Mouse (Mus musculus) urinary bladder, adult 18-20 months (tissue): ENCODE results near the gene Itga4.

Source experiments
- DNase-seq, 2 experiments: peaks; one replicate each; pipeline ENCODE4 v3.0.0; 2022; ENCODE audit warnings: low spot score in 2 of 2, mixed read lengths in 2 of 2

The Itga4 gene

DNA sequence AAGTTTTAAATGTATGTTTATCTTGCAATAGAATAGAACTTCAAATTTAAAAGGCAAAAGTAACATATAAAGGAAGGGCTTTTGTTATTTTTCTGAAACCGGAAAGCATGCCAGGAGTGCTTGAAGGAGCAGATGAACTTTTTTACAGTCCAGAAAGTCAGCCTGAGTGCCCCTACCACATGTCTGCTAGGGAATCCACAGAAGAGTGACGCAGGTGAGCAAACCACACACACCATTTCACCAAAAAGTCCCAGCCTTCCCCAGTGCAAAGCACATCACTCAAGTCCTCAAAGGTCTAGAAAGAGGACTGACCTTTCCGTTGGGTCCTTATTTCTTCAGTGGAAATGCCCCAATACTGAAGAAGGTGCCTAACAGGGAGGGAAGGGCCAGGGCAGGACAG is 11.3 kb downstream of the Itga4 start:
- no peak for DNase-seq

DNA sequence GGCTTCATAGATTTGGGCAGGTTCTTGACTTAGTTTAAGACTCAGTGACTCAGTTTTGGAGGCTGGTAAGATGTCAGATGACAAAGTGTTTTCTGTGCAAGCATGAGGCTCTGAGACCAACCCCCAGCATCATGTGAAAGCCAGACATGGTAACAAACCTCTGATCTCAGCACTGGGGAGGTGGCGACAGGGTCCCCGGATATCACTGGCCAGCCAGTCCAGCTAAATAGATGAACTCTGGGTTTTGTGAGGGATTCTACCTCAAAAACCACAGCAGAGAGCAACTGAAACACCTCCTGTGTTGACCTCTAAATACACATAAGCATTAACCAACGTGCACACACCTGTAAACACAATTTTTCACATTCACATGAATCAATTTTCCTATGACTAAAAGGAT is 12.0 kb downstream of the Itga4 start:
- DNase-seq = no peak

GRCm38 (mm10) chr2:79268863-79269262 is 13.6 kb downstream of the Itga4 start:
- DNase-seq = no peak

DNA sequence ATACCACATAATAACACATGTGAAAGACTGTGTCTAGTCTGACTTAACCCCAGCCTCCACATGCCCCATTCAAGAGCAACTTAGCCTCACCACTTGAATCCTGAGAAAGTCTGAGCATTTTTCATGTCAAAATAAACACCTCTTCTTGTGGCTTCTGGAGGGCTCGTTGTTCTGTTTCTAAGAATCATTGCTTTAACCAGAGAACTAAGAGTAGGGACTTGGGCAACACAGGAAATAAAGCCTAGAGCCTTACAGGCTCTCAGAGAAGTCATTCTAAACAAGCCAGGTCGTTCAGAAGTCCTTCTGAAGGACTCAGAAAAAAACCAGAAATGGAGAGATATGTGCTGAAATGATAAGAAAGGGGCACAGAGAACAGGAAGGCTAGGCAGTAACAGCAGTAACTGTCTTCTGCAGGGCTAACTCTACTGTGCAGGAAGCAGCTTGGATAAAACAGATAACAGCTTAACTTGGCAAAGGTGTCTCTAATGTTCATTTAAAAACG is 14.9 kb downstream of the Itga4 start:
- no peak for DNase-seq

- no peak for DNase-seq
Measured at GRCm38 (mm10) chr2:79271838-79272237, 16.6 kb downstream of the Itga4 start.

DNA sequence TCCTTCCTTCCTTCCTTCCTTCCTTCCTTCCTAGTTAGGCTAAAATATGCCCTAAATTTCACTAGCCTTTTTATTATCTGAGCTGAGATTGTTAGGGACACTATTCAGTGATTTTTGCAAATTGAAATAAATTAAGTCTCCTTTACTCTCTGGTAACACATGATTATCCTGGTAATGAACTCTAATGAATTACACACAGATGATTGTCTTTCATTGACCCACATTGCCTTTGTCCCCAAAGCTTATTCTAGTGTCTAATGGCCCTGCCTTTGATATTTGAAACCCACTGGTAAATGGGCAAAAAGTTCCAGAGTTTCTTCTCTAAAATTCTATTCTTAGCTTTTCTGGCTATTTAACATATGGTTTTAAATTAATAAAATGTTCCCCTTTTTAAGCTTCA is 23.4 kb downstream of the Itga4 start:
- no peak for DNase-seq

- DNase-seq = no peak
Measured at GRCm38 (mm10) chr2:79284206-79284605, 29.0 kb downstream of the Itga4 start.

DNA sequence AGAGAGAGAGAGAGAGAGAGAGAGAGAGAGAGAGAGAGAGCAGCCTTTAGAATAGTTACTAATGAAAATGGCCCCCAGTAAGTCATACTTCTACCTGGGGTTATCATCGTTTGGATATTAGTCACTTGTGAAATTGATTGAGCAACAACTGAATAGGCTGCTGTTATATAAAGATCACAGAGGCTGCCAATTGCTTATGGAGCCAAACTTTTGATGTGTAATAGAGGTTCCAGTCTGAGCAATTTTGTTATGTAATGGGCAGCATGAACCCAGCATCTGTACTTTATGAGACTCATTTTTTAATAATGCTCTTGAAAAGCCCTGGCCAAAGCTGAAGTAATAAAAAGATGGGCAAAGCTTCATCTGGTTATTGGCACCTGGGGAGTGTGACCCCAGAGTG is 34.9 kb downstream of the Itga4 start:
- no peak for DNase-seq

DNA sequence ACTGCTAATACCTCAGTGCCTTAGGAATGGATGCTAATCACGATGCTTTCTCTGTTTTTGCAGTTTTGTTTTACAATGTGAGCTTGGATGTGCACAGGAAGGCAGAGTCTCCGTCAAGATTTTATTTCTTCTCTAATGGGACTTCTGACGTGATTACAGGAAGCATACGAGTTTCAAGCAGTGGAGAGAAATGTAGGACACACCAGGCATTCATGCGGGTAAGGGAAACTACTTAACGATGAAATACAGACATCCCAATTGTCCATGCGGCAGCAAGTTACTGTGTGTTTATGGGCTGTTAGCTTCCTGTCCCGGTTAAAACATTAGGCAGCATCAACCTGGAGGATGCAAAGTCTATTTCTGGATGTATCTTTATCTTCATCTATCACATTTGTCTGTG is 36.7 kb downstream of the Itga4 start:
- DNase-seq = no peak

GRCm38 (mm10) chr2:79292431-79292830 is 37.2 kb downstream of the Itga4 start:
- no peak for DNase-seq

DNA sequence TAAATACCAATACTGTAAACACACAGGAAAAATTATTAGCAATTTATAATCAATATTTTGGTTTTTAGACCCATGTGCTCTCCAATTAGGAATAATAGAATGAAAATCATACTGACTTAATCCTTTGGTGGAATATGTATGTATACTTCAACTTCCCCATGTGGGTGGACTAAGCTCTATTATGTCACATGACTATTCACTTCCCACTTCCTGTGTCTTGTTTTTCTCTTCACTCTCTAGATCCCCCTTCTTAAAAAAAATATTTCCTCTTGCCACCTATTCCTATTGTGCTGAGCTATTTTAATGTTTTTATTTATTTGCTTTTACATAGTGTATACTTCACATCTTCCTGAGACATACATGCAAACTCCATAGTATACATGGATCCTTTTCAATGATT is 47.2 kb downstream of the Itga4 start:
- no peak for DNase-seq

- DNase-seq = no peak
Measured at GRCm38 (mm10) chr2:79307549-79307948, 52.3 kb downstream of the Itga4 start.

DNA sequence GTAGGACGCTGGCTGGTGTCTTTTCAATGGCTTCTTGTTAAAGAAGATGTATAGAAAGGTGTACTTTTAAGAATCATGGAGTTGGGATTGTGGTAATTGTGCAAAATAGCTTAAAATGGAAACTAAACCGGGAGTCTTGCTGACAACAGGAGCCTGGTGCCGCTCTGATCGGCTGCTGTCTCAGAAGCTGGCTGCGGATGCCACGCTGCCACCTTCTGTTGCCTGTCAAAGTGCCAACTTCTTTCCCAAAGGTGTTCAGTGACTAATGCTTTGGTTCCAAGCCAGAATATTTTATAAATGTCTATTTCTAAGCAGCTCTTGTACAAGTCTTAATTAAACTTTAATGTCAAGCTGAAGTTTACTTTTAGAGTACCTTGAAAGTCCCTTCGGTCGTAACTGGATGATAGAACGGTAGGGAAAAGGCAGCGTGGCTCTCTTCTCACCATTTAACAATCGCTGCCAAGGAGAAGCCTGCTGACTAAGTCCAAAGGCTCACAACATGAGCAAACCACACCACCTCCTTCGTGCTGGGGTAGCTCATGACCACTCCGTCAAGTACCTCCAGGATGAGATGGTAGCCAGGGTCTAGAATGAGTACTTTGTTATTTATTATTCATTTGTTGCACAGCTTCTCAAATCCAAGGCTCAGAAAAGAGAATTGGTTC is 54.4 kb downstream of the Itga4 start:
- no peak for DNase-seq

GRCm38 (mm10) chr2:79312499-79312898 is 57.3 kb downstream of the Itga4 start:
- no peak for DNase-seq

DNA sequence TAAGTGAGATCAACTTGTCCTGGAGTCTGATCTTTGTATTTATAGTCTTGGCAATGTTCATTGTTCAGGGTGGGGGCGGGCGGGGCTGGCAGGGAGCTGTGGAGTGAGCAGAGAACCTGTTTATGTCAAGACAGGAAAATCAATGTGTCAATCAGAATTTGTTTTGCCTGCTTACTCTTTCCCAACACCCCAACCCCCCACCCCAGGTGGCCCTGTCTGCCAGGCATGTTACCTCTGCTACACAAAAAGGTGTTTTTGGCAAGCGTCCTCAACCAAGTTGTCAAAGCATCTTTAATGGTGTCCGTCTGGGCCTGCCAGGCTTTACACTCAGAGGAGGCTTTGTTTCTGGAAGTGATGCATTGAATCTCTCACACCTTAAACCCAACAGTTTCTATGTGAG is 59.9 kb downstream of the Itga4 start:
- DNase-seq = no peak

- no peak for DNase-seq
Measured at GRCm38 (mm10) chr2:79316182-79316880, 61.1 kb downstream of the Itga4 start.

GRCm38 (mm10) chr2:79328079-79328478 is 72.9 kb downstream of the Itga4 start:
- DNase-seq = no peak

- DNase-seq = no peak
Measured at GRCm38 (mm10) chr2:79334661-79335060, 79.4 kb downstream of the Itga4 start.

DNA sequence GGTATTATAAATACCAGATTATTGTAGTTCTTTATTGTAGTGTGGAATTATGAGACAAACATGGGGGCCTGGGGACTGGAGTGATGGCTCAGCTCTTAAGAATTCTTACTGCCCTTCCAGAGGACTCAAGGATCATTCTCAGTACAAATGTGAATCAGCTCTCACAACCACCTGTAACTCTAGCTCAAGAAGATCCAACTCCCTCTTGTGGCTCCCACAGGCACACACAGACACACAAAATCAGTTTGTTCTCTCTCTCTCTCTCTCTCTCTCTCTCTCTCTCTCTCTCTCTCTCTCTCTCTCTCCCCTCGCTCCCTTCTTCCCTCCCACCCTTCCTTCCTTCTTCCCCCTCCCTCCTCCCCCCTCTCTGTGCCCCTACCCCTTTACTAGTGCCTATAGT is 80.9 kb downstream of the Itga4 start:
- no peak for DNase-seq

DNA sequence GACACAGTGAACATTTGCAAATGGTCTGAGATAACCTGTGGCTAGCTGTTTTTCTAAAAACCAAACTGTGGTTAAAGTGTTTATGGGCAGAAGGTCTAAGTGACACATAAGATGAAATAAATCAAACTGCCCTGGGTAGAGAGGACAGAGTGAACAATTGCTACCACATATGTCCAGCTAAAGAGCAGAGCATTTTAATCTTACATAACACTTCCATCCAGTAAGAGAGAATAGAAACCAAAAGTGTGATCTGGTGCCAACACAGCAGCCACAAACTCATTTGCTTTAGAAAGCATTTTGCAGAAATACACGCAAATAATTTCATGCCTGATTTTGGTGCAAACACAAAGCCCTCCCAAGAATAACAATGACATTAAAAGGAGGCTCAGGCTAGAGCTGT is 83.8 kb downstream of the Itga4 start:
- no peak for DNase-seq

DNA sequence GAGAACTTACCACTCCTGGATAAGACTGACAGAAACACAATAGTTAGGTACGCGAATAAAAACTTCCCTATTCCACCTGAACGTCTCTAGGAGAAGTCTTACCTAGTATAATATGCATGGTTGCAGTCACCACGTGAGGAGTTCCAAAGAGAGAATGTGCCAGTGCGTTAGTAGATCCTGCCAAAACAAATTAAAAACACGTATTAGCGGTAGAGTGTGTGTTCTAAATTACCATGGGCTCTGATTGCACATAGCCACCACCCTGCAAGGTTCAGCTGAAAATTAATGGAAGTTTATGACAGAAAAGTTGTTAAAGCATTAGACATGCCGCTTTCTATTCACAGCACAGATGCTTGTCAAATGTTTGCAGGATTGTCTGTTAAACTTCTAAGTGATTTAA is 87.9 kb downstream of the Itga4 start:
- DNase-seq = no peak

DNA sequence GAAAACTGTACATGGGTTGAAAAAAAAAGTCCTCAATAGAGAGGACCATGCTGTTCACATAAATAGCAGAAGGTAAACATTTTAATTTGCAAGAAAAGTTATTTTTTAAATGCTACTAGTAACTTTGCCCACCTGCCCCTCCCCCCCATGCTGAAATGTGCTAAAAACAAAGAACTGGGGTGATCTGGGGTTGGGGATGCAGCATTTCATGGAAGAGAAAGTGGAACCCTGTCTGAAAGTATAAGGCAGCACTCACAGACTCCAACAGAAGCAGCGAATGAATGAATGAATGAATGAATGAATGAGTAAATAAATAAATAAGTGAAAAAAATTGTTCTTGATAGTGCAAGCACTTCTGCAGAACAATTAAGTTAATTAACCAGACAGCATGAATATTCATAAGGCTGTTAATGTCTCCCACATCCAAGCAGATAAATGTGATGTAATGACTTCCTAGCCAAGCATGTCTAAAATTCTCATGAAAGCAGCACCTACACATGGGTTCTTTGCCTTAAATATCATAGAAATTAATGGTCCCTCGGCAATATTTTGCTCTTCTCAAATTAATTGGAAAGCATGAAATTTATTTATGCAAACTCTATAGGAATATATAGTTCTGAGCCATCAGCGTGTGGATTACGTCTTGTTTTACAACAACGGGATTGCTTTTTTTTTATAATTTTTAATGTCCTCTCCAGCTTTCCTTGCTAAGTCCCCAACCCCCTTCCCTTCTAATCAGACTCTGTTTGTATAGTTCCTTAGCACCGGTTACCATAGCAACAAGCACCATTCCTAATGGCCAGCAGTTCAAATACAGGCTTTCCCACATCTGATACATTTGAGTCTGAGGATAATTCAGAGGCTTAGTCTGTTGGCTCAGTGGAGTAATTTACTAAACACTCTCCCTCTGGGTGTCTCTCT is 96.2 kb downstream of the Itga4 start:
- DNase-seq = no peak
